Mouse (Mus musculus): ENCODE measurements around the gene Slc6a3.

DNA sequence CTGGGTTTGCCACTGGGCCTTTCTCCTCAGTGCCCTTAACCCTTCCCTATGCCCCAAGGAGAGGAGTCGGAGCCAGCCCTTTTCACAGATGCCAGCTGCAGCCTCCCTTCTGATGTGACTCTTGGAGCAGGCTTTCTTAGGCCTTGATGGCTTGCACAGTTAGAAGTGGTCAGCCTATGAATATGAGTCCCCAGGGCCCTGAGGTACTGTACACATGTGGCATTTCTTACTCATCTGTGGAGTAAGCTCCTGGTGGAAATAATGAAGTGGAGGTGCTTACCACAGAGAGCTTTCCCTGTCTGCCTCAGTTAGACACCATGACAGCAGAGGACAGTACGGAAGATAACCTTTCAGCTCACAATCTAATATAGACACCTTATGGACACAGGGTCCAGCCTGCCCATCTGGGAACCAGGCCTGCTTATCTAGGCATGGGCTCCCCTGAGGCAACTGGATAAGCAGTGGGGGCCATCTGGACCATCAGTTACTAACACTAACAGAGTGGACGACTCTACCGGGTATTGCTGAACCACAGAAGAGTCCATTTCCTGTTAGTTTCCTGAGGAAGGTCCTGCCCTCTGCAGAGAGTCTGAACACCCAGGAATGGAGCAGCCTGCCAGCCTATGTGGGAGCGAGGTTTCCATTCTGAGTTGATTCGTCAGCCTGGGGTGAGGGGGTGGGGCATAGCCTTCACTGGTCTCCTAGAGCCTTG is 36.5 kb upstream of the Slc6a3 start:
- TF ChIP-seq CTCF (conservative IDR thresholded peaks at IDR 0.05; ENCODE audit: low read length) (no peak), POU5F1 (IDR thresholded peaks at IDR 0.05; ENCODE audit: borderline replicate concordance, low read length) (no peak)

Measured in E14TG2a.4 (cell line).